ENCODE assay signal across 8 mouse cellular contexts in the genomic region with DNA sequence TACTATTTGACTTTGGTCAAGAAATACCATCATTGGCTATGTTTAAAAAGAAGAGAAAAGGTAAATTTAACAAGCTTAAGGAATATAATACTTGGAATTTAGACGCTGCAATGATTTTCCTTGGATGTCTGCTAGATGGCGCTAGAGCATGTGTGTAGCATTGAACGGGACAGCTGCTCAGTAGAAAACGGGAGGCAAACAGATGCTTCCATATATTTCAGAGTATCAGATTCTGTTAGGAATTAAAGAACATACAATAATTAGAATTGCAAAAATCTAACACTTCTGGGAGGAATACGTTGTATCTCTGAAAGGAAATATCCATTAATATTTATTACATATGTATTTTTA.
DNase-seq lines count a peak whose midpoint lies in the region; ATAC-seq and TF ChIP-seq lines count a peak whose summit lies in the region.

No protein-coding gene starts in this region.

- WGBS in cerebellum, adult 2 months: 6% methylated on average over 5 of the region's 5 CpGs
- 3% methylated on average over 5 of the region's 5 CpGs for WGBS in forebrain, embryonic 16.5 days
- 1% methylated on average over 5 of the region's 5 CpGs for WGBS in stomach, postnatal 0 days

- no peak overlapping the region for H3K4me3 ChIP-seq in cerebellum, adult 2 months (replicated peaks; ENCODE audit: insufficient read depth, low read depth, low read length)
- no peak overlapping the region for H3K4me3 ChIP-seq in forebrain, embryonic 16.5 days (replicated peaks; ENCODE audit: low read length)
- H3K4me3 ChIP-seq in stomach, postnatal 0 days (ENCODE audit: low read depth, low read length): no peak overlapping the region

- peak; percentile 91 for ATAC-seq in forebrain, embryonic 16.5 days
- no peak for ATAC-seq in stomach, postnatal 0 days (ENCODE audit: low FRiP score, low TSS enrichment)

- no peak for TF ChIP-seq EP300 in stomach, postnatal 0 days (optimal IDR thresholded peaks at IDR 0.05)

- H3K9me3 ChIP-seq in forebrain, embryonic 16.5 days (ENCODE audit: control insufficient read depth, low read length): no peaks in the 10 kb centered on the region
- no peaks in the 10 kb centered on the region for H3K9me3 ChIP-seq in stomach, postnatal 0 days (ENCODE audit: control insufficient read depth, low read length)

- H3K4me2 ChIP-seq in forebrain, embryonic 16.5 days (ENCODE audit: low read length): no peak overlapping the region
- no peak overlapping the region for H3K4me2 ChIP-seq in stomach, postnatal 0 days (replicated peaks; ENCODE audit: low read depth)

- H3K36me3 ChIP-seq in forebrain, embryonic 16.5 days (ENCODE audit: control insufficient read depth, insufficient read depth): no peaks in the 10 kb centered on the region
- H3K36me3 ChIP-seq in stomach, postnatal 0 days (ENCODE audit: control insufficient read depth, insufficient read depth, low read length): no peaks in the 10 kb centered on the region

- no peak for TF ChIP-seq POLR2A in cerebellum, adult 2 months (IDR thresholded peaks at IDR 0.05; ENCODE audit: borderline replicate concordance, insufficient read depth, low read length)

- H3K27ac ChIP-seq in cerebellum, adult 2 months (ENCODE audit: insufficient read depth, low read length): no peak overlapping the region
- H3K27ac ChIP-seq in forebrain, embryonic 16.5 days (ENCODE audit: low read length): no peak overlapping the region
- no peak overlapping the region for H3K27ac ChIP-seq in stomach, postnatal 0 days (replicated peaks)

- H3K27me3 ChIP-seq in cerebellum, adult 2 months (ENCODE audit: control insufficient read depth, insufficient read depth, low read length): no peaks in the 10 kb centered on the region
- H3K27me3 ChIP-seq in forebrain, embryonic 16.5 days (replicated peaks; ENCODE audit: control insufficient read depth, insufficient read depth, low read length): no peaks in the 10 kb centered on the region
- H3K27me3 ChIP-seq in stomach, postnatal 0 days (ENCODE audit: control insufficient read depth, insufficient read depth, low read length): no peaks in the 10 kb centered on the region

- DNase-seq in urinary bladder, postnatal 25 days (ENCODE audit: low spot score): peak; percentile 11
- no peak for DNase-seq in urinary bladder, adult 2 months (ENCODE audit: low spot score)
- peak; percentile 38 to 50 for DNase-seq in cerebellum, adult 2 months
- DNase-seq in kidney, postnatal 14 days: peak; percentile 35
- peak; percentile 20 for DNase-seq in lung, postnatal 25 days (ENCODE audit: low spot score)
- no peak for DNase-seq in stomach, postnatal 0 days (ENCODE audit: low spot score)
- DNase-seq in spleen, postnatal 10 days (ENCODE audit: low spot score in 2 of 2): no peak

- no peaks in the 10 kb centered on the region for H3K4me1 ChIP-seq in cerebellum, adult 2 months (ENCODE audit: control insufficient read depth, insufficient read depth, low read length)
- no peaks in the 10 kb centered on the region for H3K4me1 ChIP-seq in forebrain, embryonic 16.5 days (replicated peaks; ENCODE audit: control insufficient read depth, insufficient read depth, low read length)
- H3K4me1 ChIP-seq in stomach, postnatal 0 days (replicated peaks; ENCODE audit: control insufficient read depth, insufficient read depth): no peaks in the 10 kb centered on the region

- H3K9ac ChIP-seq in forebrain, embryonic 16.5 days (replicated peaks; ENCODE audit: low read depth, low read length): no peak overlapping the region
- H3K9ac ChIP-seq in stomach, postnatal 0 days (ENCODE audit: low read length): no peak overlapping the region

- TF ChIP-seq CTCF in cerebellum, adult 2 months (IDR thresholded peaks at IDR 0.05; ENCODE audit: borderline replicate concordance, insufficient read depth, low read depth, low read length): peak; percentile 76
- TF ChIP-seq CTCF in stomach, postnatal 0 days (IDR thresholded peaks at IDR 0.05; ENCODE audit: low read depth): peak; percentile 87

Comparison
In these comparisons a context has a peak if more than half of its experiments do, and no peak if none do; other contexts are left out.
1. DNase-seq: peak in urinary bladder, postnatal 25 days (single experiment), cerebellum, adult 2 months (2 of 2), kidney, postnatal 14 days (single experiment) and lung, postnatal 25 days (single experiment); none in urinary bladder, adult 2 months (single experiment), stomach, postnatal 0 days (single experiment) and spleen, postnatal 10 days (0 of 2).